Mouse (Mus musculus): ENCODE measurements around the gene Dgka.

The Dgka gene

GRCm38 (mm10) chr10:128744680-128745601 is at the start of gene Dgka:
Gene Dgka, minus strand, starts transcription at chr10:128744855.
- peak; percentile 32 for DNase-seq (ENCODE audit: low spot score)

GRCm38 (mm10) chr10:128794391-128794790 is 49.7 kb upstream of the Dgka start:
- no peak for DNase-seq (ENCODE audit: low spot score)

- no peak for DNase-seq (ENCODE audit: low spot score)
These were observed 48.6 kb upstream of the Dgka start for GRCm38 (mm10) chr10:128793258-128793657.

- DNase-seq (ENCODE audit: low spot score), result no peak
These were observed 47.4 kb upstream of the Dgka start for GRCm38 (mm10) chr10:128792041-128792440.

- peak; percentile 9 for DNase-seq (ENCODE audit: low spot score)
These were observed 45.9 kb upstream of the Dgka start, which contains the start of gene Mmp19 for GRCm38 (mm10) chr10:128790398-128791124. Gene Mmp19, plus strand, starts transcription at chr10:128790910.

- no peak for DNase-seq (ENCODE audit: low spot score)
These were observed 35.5 kb upstream of the Dgka start for GRCm38 (mm10) chr10:128780200-128780599.

GRCm38 (mm10) chr10:128779011-128779795 is 34.5 kb upstream of the Dgka start:
- DNase-seq (ENCODE audit: low spot score), result no peak

GRCm38 (mm10) chr10:128778441-128778840 is 33.8 kb upstream of the Dgka start:
- no peak for DNase-seq (ENCODE audit: low spot score)

GRCm38 (mm10) chr10:128773685-128774084 is 29.0 kb upstream of the Dgka start:
- DNase-seq (ENCODE audit: low spot score), result peak; percentile 28

GRCm38 (mm10) chr10:128772895-128773294 is 28.2 kb upstream of the Dgka start:
- peak; percentile 25 for DNase-seq (ENCODE audit: low spot score)

GRCm38 (mm10) chr10:128748252-128748864 is 3.7 kb upstream of the Dgka start:
- DNase-seq (ENCODE audit: low spot score), result peak; percentile 94

- peak; percentile 63 for DNase-seq (ENCODE audit: low spot score)
These were observed 3.1 kb upstream of the Dgka start, which contains the start of gene Pym1 for GRCm38 (mm10) chr10:128747646-128748251. Gene Pym1, plus strand, starts transcription at chr10:128747889.

- no peak for DNase-seq (ENCODE audit: low spot score)
These were observed 2.5 kb upstream of the Dgka start for GRCm38 (mm10) chr10:128746972-128747645.

- DNase-seq (ENCODE audit: low spot score), result no peak
These were observed 1.4 kb upstream of the Dgka start for GRCm38 (mm10) chr10:128745946-128746613.

GRCm38 (mm10) chr10:128744211-128744610 is 444 bp downstream of the Dgka start:
- no peak for DNase-seq (ENCODE audit: low spot score)

- DNase-seq (ENCODE audit: low spot score), result peak; percentile 60
These were observed 864 bp downstream of the Dgka start for GRCm38 (mm10) chr10:128743791-128744191.

GRCm38 (mm10) chr10:128743235-128743634 is 1.4 kb downstream of the Dgka start:
- no peak for DNase-seq (ENCODE audit: low spot score)

GRCm38 (mm10) chr10:128742616-128743015 is 2.0 kb downstream of the Dgka start:
- DNase-seq (ENCODE audit: low spot score), result no peak

- no peak for DNase-seq (ENCODE audit: low spot score)
These were observed 4.4 kb downstream of the Dgka start for GRCm38 (mm10) chr10:128740296-128740695.

GRCm38 (mm10) chr10:128737435-128737834 is 7.2 kb downstream of the Dgka start:
- peak; percentile 16 for DNase-seq (ENCODE audit: low spot score)

All from retina, embryonic 14.5 days (tissue).